Mouse (Mus musculus): Measurements from ENCODE around the gene Thra.

Thra gene

DNA sequence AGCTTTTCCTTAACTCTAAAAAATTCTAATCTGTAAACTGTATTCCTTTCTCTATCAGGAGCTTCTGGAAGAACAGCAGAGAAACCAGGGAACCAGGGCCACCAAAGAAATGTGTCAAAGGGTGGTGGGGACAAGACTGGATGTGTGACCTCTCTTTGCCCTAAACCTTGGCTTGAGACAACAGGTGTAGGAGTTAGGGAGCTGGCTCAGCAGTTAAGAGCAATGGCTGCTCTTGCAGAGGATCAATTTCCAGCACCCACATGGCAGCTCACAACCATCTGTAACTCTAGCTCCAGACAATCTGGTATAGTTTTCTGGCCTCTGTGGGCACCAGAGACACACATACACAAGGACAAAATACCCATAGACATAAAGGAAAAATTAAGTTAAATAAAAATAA, 37.5 kb downstream of the Thra start:
- DNase-seq (ENCODE audit: low read depth, low spot score) = no peak

DNA sequence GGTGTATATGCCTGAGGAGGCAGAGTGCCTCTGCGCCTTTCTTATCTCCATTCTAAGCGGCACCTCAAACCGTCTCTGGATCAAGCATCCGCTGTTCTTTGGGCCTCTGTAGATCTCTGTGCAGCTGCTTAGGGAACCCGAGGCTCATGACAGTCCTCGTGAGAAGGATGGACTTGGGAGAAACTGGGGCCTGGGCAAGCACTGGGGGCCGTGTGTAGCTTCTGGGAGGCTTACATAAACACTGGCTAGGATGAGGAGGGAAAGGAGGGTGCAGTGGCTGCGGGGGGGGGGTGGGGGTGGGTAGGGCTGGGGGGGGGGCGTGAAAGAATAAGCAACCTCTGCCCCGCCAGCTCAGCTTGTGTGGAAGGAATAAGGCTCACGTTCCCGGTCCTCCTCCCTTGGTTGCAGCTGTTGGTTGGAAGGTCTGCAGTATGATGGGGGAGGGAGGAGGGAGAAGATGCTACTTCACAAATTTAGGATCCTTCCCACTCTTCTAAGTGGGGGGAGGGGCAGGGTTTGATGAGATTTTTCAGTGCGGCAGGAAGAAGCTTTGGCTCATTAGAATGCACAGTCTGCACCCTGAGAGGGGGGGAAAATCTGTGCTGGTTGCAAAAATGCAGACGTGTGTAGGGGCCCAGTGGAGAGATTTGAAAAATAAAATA, 41.5 kb downstream of the Thra start:
- DNase-seq (ENCODE audit: low read depth, low spot score) = no peak

- DNase-seq (ENCODE audit: low read depth, low spot score) = no peak
Measured at GRCm38 (mm10) chr11:98782651-98783235, 42.3 kb downstream of the Thra start.

DNA sequence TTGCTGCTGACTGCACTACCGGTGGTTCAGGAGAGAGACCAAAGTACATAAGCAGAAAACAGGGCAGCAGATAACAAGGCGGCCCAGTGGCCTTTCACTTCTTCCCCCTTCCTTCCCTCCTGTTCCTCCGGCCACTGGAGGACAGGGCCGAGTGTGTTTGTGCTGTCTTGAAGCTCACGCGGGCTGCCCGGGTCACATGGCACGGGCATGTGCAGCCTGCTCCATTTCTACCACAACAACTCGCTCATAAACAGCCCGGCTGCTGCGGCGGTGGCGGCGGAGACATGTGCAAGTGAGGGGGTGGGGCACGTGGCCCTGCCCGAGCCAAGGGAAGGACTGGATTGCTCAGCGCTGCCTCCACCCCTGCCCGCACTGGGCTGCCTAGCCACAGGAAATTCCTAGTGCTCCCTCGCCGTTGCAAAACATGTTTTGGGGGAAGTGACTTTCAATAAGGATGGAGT, 42.8 kb downstream of the Thra start:
- peak; percentile 29 for DNase-seq (ENCODE audit: low read depth, low spot score)

- DNase-seq (ENCODE audit: low read depth, low spot score) = no peak
Measured at GRCm38 (mm10) chr11:98784139-98784538, 43.7 kb downstream of the Thra start.

GRCm38 (mm10) chr11:98785214-98785613, 44.8 kb downstream of the Thra start:
- no peak for DNase-seq (ENCODE audit: low read depth, low spot score)

DNA sequence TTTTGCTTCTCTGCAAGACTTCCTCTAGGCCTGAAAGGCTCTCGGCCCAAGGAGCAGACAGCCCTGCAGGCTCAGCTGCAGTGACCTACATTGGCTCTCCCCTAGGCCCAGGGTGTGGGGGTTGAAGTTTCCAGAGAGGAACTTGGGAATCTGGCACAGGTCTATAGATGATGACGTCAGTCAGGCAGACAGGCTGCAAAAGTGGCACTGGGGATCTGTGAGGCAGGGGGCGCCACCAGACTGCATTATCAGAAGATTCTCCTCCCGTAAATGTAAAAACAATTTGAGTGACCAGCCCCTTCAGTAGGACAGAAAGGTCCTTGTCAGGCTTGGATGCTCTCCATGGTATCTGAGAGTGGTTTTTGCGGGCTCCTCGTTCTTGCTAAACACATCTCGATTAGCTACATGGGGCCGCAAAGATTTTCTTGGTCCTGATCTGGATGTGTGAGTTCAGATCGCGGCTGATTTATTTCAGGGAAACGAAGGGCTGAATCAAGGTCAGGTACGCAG, 45.4 kb downstream of the Thra start:
- DNase-seq (ENCODE audit: low read depth, low spot score) = peak; percentile 34

DNA sequence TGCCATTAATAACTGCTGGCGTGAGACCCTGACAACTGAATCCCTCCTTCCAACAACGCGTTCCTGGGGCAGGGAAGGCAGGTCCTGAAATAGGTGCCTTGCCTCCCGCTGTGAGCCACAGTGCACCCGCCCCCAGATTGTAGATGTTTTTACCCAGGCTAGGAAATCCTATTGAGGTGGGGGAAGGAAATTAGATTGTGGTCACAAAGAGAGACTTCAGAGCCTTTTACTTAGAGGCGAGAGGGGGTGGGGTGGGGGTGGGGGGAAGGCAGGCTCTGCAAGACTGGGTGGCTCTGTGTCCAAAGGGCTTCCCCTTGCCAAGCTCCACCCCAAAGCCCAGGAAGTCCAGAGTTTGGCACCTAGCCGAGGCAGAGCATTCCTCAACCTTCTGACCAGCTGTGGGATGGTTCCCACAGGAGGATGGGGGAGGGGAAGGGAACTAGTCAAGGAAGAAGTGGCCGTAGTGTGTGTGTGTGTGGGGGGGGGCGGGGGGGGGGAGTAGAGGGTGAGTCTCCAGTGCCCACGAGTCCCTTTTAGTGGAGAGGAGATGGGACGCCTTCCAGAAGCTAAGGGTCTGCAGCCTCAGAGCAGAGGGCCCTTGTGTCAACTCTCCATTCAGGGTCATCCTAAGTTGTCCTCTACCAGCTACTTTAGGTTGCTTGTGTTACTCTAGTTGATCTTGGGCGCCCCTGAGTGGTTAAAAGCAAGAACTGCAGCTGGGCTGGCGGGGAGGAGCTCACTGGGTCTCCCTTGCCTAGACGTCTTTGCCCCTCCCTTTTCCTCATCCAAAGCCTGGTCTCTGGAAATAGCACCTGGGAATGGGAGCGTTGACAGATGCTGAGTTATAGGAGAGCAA, 46.1 kb downstream of the Thra start:
- DNase-seq (ENCODE audit: low read depth, low spot score) = peak; percentile 89

- no peak for DNase-seq (ENCODE audit: low read depth, low spot score)
Measured at GRCm38 (mm10) chr11:98787229-98787628, 46.8 kb downstream of the Thra start.

- DNase-seq (ENCODE audit: low read depth, low spot score) = peak; percentile 49
Measured at GRCm38 (mm10) chr11:98787691-98788090, 47.3 kb downstream of the Thra start.

GRCm38 (mm10) chr11:98788139-98788538, 47.7 kb downstream of the Thra start:
- no peak for DNase-seq (ENCODE audit: low read depth, low spot score)

GRCm38 (mm10) chr11:98788550-98789218, 48.2 kb downstream of the Thra start:
- peak; percentile 95 for DNase-seq (ENCODE audit: low read depth, low spot score)

DNA sequence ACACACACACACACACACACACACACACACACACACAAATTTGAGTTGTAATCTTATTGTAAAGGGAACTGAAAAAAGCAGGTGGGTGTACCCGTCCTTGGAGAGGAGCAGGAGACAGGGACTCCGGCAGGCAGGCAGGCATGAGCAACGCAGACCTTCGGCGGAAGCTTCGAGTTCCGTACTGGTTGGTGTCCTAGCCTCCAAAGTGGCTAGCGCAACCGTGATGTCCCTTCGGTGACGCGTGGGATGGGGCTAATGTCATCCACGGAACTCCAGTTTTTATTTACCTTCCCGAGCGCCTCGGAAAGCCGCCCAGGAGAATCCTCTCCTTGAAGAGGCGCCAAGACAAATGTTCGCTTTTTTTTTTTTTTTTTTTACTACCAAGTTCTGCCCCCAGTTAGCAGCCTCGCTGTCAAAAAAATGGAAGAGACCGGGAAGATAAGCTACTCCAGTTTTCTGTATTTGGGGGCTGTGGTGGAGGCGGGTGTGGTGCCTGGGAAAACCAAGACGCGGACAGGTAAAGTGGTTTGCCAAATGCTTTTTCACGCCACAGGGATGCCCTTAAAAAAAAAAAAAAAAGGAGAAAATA, 48.9 kb downstream of the Thra start:
- no peak for DNase-seq (ENCODE audit: low read depth, low spot score)

DNA sequence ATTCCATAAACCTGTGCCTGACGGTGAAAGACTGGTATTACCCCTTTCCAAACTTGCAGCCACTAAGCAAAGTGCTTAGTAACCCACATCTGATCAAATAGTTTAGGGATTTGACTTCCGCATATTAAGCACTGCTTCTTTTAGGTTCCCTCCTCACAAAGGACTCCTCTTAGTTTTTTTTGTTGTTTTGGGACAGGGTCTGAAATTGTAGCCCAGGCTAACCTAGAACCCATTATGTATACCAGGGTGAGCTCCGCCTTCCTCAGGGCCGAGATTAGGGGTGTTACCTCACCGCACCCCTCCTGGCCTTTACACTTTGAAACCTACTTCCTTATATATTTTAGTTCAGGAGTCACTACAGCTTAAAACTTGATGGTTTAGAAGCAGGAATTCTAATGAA, 49.4 kb downstream of the Thra start:
- peak; percentile 63 for DNase-seq (ENCODE audit: low read depth, low spot score)

DNA sequence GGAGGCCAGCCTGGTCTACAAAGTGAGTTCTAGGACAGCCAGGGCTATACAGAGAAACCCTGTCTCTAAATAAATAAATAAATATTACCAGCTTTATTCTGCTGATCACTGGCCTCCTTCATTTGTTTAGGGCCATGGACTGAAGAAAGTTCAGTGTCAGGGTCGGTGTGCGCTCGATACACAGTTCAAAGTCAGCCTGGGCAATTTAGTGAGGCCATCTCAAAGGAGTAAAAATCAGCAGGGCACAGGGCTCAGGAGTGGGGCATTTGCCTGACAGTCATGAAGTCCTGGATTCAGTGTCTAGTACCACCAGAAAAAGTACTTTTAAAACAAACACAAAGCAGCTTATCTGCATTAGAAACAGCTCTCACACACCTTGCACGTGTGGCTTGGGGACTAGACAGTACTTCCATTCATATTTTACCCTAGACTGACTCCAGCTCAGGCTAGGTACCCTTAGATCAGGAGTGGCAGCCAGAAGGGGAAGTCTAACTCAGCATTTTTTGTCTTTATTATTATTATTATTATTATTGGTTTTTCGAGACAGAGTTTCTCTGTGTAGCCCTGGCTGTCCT, 50.3 kb downstream of the Thra start:
- no peak for DNase-seq (ENCODE audit: low read depth, low spot score)

DNA sequence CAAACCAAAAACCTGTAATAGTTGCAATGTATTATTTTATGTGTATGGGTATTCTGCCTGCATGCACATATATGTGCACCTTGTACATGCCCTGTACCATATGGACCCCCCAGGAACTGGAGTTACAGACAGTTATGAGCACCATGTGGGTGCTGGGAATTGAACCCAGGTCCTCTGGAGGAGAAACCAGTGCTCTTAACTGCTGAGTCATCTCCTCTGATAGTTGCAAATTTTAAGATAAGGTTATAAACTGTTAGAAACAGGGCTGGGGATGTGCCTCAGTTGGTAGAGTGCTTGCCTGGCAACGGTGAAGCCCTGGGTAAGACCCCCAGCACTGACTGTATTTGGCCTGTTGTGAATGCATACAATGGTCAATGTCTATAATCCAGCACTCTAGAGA, 51.0 kb downstream of the Thra start:
- DNase-seq (ENCODE audit: low read depth, low spot score) = no peak

- DNase-seq (ENCODE audit: low read depth, low spot score) = no peak
Measured at GRCm38 (mm10) chr11:98792081-98792480, 51.6 kb downstream of the Thra start.

- DNase-seq (ENCODE audit: low read depth, low spot score) = no peak
Measured at GRCm38 (mm10) chr11:98794469-98795014, 54.1 kb downstream of the Thra start.

DNA sequence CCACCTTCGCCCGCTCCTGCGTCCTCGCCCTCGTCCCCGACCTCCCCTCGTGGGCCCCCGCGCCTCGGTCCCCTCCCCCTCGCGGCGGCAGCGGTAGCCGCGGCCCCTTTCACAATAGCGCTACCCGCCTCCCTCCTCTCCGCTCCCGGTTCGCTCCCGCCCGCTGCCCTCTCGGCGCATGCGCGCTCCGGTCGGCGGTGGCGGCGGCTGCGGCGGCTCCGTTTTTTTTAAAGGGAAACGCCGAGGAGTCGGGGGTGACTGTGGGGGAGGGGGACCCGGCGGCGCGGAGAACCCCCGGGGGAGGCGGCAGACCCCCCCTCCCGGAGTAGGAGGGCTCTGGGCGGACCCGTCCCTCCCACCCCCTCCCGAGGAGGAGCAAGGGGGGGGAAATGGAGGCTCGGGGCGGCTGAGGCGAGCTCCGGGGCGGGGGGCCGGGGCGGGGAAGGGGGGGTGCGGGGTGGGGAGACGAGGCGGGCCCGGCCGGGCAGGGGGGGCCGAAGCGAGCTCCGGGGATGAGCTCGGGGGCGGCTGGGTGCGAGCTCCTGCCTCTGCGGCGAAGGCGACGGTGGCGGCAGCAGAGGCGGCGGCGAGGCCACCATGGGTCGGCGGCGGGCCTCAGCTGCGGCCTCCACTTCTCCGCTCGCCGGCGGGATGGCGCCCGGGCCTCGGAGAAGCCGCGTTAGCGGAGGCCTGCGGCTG, 54.7 kb downstream of the Thra start, which contains the start of gene Msl1:
Gene Msl1 (plus strand): TSS at position 502 of the 699 bp plus-strand sequence.
- DNase-seq (ENCODE audit: low read depth, low spot score) = peak; percentile 93

Data from A20 (cell line).